Mouse (Mus musculus) induced T-regulatory cell, adult 2 months (primary cell): ENCODE measurements around the gene Dip2a.

Source experiments
- DNase-seq: peaks from one replicate; pipeline ENCODE4 v3.0.0-alpha.2; 2012; ENCODE audit warnings: low read depth

Gene Dip2a

DNA sequence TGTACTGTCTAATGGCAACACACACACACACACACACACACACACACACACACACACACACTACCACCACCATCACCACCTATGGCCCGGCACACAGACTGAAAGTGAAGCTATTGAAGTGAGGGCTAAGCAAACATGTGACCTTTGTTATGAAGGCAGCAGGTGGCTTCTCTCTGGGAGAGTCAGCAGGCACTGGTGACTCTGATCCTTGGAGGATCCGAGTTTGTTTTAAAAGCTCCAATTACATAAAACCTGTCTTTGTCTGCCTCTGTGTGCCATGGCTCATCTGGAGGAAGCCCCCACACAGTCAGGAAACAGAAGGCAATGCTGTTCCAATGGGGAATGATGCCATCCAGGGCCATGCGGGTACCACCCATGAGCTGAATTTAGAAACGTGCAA, 98.5 kb downstream of the Dip2a start:
- no peak for DNase-seq

DNA sequence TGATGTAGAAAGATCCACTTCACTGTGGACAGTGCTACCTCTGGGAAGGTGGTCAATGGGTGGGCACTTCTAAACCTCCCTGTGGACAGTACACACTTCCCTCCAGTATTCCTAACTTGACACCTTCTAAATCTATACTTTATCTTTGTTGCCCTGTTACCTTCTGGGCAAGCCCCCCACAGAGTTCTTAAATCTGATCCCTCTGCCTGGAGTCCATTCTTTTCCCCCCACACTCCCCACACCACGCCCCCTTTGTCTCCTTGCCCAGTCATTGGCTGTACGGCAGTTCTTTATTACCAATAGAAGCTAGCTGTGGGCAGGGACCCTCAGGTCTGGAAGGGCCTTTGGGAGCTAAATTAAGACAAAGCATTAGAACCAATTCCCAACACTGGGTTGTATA, 100.0 kb downstream of the Dip2a start:
- DNase-seq: no peak

DNA sequence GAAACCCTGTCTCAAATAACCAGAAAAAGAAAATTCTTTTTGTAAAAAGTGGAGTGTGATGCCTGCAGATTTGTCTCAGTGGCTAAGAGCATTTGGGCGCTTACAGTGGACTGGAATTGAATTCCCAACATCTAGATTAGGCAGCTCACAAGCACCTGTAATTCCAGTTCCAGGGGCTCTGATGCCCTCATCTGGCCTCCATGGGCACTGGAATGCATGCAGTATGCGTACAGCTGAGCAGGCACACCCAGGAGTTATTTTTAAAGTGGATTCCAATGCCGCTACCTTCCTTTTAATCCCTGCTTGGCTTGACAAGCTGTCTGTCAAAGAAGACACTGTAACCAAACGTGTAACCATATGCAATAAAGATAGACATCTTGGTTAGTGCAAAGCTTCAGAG, 105.7 kb downstream of the Dip2a start:
- no peak for DNase-seq

DNA sequence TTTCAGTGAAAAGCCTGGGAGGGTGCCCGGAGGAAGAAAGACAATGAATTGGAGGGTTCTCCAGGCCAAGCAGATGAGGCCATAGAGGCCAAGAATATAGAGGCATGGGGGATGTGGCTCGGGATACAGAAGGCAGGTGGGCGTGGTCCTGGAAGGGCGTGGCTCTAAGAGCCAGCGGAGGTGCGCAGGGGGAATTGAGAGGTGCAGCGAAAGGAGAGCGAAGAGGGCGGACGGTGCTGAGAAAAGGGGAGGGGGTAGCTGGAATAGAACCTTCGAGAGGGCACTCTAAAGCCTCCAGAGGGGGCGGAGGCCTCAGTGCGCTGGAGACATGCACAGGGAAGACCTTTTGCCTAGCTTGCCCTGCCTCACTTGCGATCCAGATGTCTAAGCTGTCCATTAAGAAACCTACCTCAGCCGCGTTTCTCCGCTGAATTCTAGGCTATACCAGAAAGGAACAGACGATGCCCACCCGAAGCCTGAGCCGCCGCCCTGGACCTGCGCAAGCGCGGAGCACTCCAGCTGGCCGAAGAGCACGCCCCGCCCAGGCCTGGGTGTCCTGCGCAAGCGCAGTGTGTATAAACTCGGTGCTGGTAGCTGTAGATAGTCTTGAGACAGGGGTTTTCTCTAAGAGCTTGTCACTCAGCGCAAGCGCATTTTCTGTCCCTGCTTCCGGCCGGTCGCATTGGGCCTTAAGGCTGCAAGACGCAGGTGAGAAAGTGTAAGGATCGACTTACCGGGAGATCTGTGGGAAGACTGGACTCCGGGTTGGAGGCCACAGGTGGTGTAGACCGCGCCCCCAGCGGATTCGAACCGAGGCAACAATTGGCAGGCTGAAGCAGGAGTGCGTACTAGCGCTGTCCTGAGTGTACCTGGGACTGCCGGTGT, 107.5 kb downstream of the Dip2a start, which contains the start of gene Prmt2:
Prmt2 (minus strand) TSS at position 525 of the 885 bp plus-strand sequence.
- peak; percentile 95 for DNase-seq

DNA sequence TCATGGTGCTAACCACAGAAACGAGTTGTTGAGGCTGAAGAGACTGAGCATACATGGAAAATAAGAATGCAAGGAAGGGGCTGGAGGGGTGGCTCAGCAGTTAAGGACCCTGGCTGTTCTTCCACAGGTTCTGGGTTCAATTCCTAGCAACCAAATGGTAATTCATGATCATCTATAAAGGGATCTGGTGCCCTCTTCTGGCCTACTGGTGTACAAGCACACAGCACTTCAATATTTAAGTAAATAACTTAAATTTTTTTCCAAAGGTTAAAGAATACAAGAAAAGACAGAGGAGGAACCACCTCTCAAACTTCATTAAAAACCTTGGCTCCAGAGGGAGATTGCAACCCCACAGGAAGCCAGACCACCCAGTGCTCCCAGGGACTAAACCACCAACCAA, 115.5 kb downstream of the Dip2a start:
- DNase-seq: peak; percentile 29

DNA sequence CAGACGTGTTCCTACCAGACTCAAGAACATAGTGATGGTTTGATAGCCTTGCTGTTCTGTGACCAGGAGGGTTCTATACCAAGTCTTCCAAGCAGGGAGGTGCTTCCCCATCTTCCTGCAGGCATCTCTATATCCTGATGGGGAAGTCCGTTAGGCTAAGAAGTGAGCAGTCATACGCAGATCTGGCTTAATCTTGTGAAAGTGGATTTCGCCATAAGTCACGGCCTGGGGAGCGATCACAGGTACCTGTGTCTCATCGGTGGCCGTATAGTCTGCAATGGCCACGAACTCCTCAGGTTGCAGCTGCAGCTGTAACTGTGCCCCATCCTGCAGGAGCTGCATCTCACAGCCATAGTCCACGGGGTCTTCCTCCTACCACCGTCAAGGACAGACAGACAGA, 119.1 kb downstream of the Dip2a start:
- DNase-seq: no peak

DNA sequence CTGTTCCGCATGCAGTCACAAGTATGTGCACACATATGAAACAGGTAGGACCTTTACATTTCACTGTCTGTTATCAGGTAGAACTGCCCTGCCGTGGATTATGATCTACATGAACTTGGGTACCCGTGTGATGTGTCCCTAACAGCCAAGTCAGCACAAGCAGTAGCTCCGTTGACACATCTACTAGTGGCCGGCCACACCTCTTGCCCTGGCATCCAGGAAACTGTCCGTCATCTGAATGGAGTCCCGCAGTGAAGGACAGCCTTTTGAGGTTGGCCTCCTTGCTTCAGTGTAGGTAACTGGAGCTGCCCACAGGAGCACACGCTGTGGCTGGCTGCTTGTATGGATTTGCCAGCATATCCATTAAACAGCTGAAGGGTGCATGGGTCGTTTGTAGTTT, 126.9 kb downstream of the Dip2a start:
- no peak for DNase-seq

DNA sequence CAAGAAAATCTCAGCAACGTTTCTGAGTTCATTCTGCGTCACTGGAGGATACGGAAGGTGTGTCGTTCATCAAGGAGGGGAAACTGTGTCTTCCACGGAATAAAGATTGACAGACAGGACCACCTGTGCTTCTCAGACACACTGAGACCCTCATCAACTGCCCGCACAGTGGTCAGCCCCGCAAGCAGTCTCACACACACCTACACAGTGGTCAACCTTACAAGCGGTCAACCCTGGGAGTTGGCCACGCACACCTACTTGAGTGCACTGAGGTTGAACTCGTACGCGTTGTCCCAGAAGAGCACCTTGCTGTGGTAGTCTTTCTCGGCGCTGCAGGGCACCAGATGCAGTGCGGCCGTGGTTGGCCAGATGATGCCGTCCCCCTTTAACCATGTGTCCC, 128.0 kb downstream of the Dip2a start:
- no peak for DNase-seq

DNA sequence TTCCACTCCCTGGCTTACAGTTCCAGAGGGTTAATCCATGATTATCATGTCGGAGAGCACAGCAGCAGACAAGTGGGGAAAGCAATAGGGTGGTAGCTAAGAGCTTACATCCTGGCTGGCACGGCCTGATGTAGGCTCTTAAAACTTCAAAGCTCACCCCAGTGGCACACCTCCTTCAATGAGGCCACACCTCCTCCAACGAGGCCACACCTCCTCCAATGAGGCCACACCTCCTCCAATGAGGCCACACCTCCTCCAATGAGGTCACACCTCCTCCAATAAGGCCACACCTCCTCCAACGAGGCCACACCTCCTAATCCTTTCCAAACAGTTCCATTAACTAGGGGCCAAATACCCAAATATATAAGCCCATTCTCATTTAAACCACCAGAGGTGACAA, 130.9 kb downstream of the Dip2a start:
- no peak for DNase-seq

DNA sequence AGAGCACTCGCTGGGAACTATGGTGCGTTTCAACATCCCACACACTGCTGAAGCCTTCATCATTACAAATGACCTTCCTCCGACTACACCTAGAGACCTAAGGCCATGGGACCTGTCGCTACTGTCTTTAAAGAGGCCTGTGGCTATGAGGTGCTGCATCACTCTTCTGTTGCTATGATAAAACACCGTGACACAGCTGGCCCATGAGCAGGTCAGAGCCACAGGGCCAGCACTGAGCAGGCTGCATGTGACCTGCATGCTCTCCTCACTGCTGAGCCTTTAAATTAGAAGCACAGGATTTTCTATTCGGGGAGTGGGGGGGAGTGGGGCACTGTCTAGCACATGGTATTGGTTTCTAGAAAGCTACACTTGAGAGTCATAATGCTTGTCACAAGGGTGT, 133.0 kb downstream of the Dip2a start:
- no peak for DNase-seq

DNA sequence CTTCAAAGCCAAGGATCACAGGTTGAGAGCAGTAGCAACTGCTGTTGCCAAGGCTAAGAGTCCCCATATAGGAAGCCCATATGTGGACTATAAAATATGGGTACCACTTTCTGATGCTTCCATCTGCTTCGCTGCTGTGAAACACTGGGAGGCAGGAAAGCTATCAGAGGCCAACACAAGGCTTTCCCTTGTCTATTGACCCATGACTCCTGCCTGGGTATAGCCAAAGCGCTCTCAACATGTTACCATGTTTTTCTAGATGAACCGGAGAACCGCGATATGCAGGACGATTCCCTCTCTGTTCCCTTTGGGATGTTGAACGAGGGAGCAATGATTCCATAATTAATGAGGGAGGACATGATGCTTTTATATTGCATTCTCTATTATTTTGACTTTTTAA, 134.3 kb downstream of the Dip2a start:
- DNase-seq: no peak
